Comparison of ENCODE assay signal across 8 mouse cellular contexts in genomic region chr1:180763307-180763706, GRCm38 (mm10). TPM values are rescaled to one million over a fixed set of nuclear protein-coding genes. Genes with fewer than 3 reads are reported as not detected.
DNase-seq lines count a peak whose midpoint lies in the region; ATAC-seq and TF ChIP-seq lines count a peak whose summit lies in the region.

No protein-coding gene starts in this region.

- no peak for TF ChIP-seq POLR2A in embryonic fibroblast, embryonic 13.5 days (IDR thresholded peaks at IDR 0.05; ENCODE audit: low read depth, low read length)
- no peak for TF ChIP-seq POLR2A in limb, embryonic 14.5 days (IDR thresholded peaks at IDR 0.05; ENCODE audit: borderline replicate concordance, extremely low read depth, insufficient read depth, insufficient read length)
- TF ChIP-seq POLR2A in small intestine, adult 2 months (IDR thresholded peaks at IDR 0.05; ENCODE audit: low read depth, low read length) = no peak

- H3K27me3 ChIP-seq in lung, embryonic 16.5 days (ENCODE audit: control insufficient read depth, insufficient read depth, low read depth, low read length) = no peaks in the 10 kb centered on the region
- H3K27me3 ChIP-seq in limb, embryonic 14.5 days (ENCODE audit: control insufficient read depth, insufficient read depth, low read length) = no peaks in the 10 kb centered on the region
- H3K27me3 ChIP-seq in small intestine, adult 2 months (ENCODE audit: control insufficient read depth, insufficient read depth, low read length) = no peaks in the 10 kb centered on the region

- WGBS in lung, embryonic 16.5 days = 9% methylated on average over 14 of the region's 14 CpGs
- 10% methylated on average over 14 of the region's 14 CpGs for WGBS in limb, embryonic 14.5 days
- 38% methylated on average over 14 of the region's 14 CpGs for WGBS in small intestine, adult 2 months

- TF ChIP-seq CTCF in embryonic fibroblast, embryonic 13.5 days (IDR thresholded peaks at IDR 0.05; ENCODE audit: borderline replicate concordance, insufficient read depth, low read length) = no peak
- no peak for TF ChIP-seq CTCF in small intestine, adult 2 months (IDR thresholded peaks at IDR 0.05; ENCODE audit: extremely low read depth, insufficient read length, insufficient replicate concordance, low read depth, low read length)

- H3K4me1 ChIP-seq in lung, embryonic 16.5 days (replicated peaks; ENCODE audit: control insufficient read depth, insufficient read depth, low read length) = peaks cover 5% of the 10 kb centered on the region
- H3K4me1 ChIP-seq in embryonic fibroblast, embryonic 13.5 days (ENCODE audit: control insufficient read depth, insufficient read depth, low read length) = no peaks in the 10 kb centered on the region
- H3K4me1 ChIP-seq in limb, embryonic 14.5 days (ENCODE audit: control insufficient read depth, insufficient read depth, low read length) = peaks cover 9% of the 10 kb centered on the region
- peaks cover 35% of the 10 kb centered on the region for H3K4me1 ChIP-seq in small intestine, adult 2 months (ENCODE audit: control insufficient read depth, insufficient read depth, insufficient read length, low read length)

- H3K36me3 ChIP-seq in lung, embryonic 16.5 days (ENCODE audit: control insufficient read depth, insufficient read depth, low read length) = no peaks in the 10 kb centered on the region
- no peaks in the 10 kb centered on the region for H3K36me3 ChIP-seq in limb, embryonic 14.5 days (ENCODE audit: control insufficient read depth, insufficient read depth, low read length)
- H3K36me3 ChIP-seq in small intestine, adult 2 months (ENCODE audit: control insufficient read depth, insufficient read depth, low read length) = no peaks in the 10 kb centered on the region

- no peak for DNase-seq in lung, postnatal 25 days (ENCODE audit: low spot score)
- DNase-seq in limb, embryonic 14.5 days (ENCODE audit: low spot score) = no peak
- DNase-seq in left cerebral cortex, postnatal 14 days (ENCODE audit: low spot score in 2 of 2) = no peak
- no peak for DNase-seq in testis, postnatal 14 days (ENCODE audit: low spot score)
- no peak for DNase-seq in spleen, postnatal 10 days (ENCODE audit: low spot score in 2 of 2)

- no peaks in the 10 kb centered on the region for H3K9me3 ChIP-seq in lung, embryonic 16.5 days (ENCODE audit: control insufficient read depth, low read length)
- H3K9me3 ChIP-seq in limb, embryonic 14.5 days (ENCODE audit: control insufficient read depth, low read length) = no peaks in the 10 kb centered on the region

- peak overlapping the region; percentile 38 for H3K4me3 ChIP-seq in lung, embryonic 16.5 days (ENCODE audit: low read length)
- H3K4me3 ChIP-seq in embryonic fibroblast, embryonic 13.5 days (ENCODE audit: insufficient read depth, low read length) = 0 out of 2 replicates have a peak overlapping the region, but pooled peaks have one; percentile 9
- peak overlapping the region; percentile 45 for H3K4me3 ChIP-seq in limb, embryonic 14.5 days (replicated peaks; ENCODE audit: low read length)
- peak overlapping the region; percentile 40 for H3K4me3 ChIP-seq in small intestine, adult 2 months (ENCODE audit: low read depth, low read length)

- H3K9ac ChIP-seq in lung, embryonic 16.5 days (ENCODE audit: low read length) = peak overlapping the region; percentile 22; the same call in 1 of the 2 replicates
- peak overlapping the region; percentile 51 for H3K9ac ChIP-seq in limb, embryonic 14.5 days (ENCODE audit: low read depth, low read length, severe bottlenecking)

- H3K27ac ChIP-seq in lung, embryonic 16.5 days (ENCODE audit: low read length) = no peak overlapping the region
- no peak overlapping the region for H3K27ac ChIP-seq in embryonic fibroblast, embryonic 13.5 days (ENCODE audit: insufficient read depth, low read length)
- H3K27ac ChIP-seq in limb, embryonic 14.5 days (replicated peaks; ENCODE audit: low read depth, low read length) = no peak overlapping the region
- H3K27ac ChIP-seq in small intestine, adult 2 months (ENCODE audit: insufficient read depth, low read depth, low read length) = no peak overlapping the region

- peak overlapping the region; percentile 72 for H3K4me2 ChIP-seq in lung, embryonic 16.5 days (ENCODE audit: low read depth, low read length)
- H3K4me2 ChIP-seq in limb, embryonic 14.5 days (replicated peaks; ENCODE audit: low read depth, low read length, severe bottlenecking) = peak overlapping the region; percentile 93

- intact Hi-C loops in left cerebral cortex, postnatal 14 days (cut with DNase I) = loop anchor here (2.0 to 10.0 kb wide), 3 partner anchors 43 to 499 kb away; partner anchors contain the start of gene Psen2

- no peak for ATAC-seq in lung, embryonic 16.5 days (ENCODE audit: low read depth)
- peak; percentile 12; the same call in 1 of the 2 replicates for ATAC-seq in limb, embryonic 14.5 days (ENCODE audit: low FRiP score, low read depth)

RNA-seq across cellular contexts. Expression of gene Acbd3, which starts 37.5 kb away (rescaled TPM):
- 20.7 and 21.2 TPM in 2 replicates for polyA plus RNA-seq in lung, embryonic 16.5 days (2015; fragmentation: Nextera tagmentation; extraction: Ambion mirVana)
- 66.3 and 69.4 TPM in 2 replicates for polyA plus RNA-seq in embryonic fibroblast, embryonic 13.5 days (2011; ENCODE audit: insufficient read length, low read depth, missing spikeins)
- polyA plus RNA-seq in limb, embryonic 14.5 days (2012; rRNA removed) = 40.1 and 41.9 TPM in 2 replicates
- polyA plus RNA-seq in limb, embryonic 14.5 days (2014; fragmentation: Nextera tagmentation; extraction: Ambion mirVana) = 29.4 and 30.3 TPM in 2 replicates
- 5.5 and 10.7 TPM in 2 replicates for polyA plus RNA-seq in small intestine, adult 2 months (2012; rRNA removed)
- 10 to 100 TPM; 29.0 to 30.2 TPM for total RNA-seq in left cerebral cortex, postnatal 14 days (2021)

RNA-seq across cellular contexts. Expression of gene H3f3a, which starts 50.4 kb away (rescaled TPM):
- 2,527 and 2,659 TPM in 2 replicates for polyA plus RNA-seq in lung, embryonic 16.5 days (2015; fragmentation: Nextera tagmentation; extraction: Ambion mirVana)
- polyA plus RNA-seq in embryonic fibroblast, embryonic 13.5 days (2011; ENCODE audit: insufficient read length, low read depth, missing spikeins) = 542 and 820 TPM in 2 replicates
- 1,296 and 1,586 TPM in 2 replicates for polyA plus RNA-seq in limb, embryonic 14.5 days (2012; rRNA removed)
- 2,743 and 2,800 TPM in 2 replicates for polyA plus RNA-seq in limb, embryonic 14.5 days (2014; fragmentation: Nextera tagmentation; extraction: Ambion mirVana)
- 156 and 262 TPM in 2 replicates for polyA plus RNA-seq in small intestine, adult 2 months (2012; rRNA removed)
- total RNA-seq in left cerebral cortex, postnatal 14 days (2021) = 100 to 1,000 TPM; 361 to 401 TPM
